Mouse (Mus musculus) kidney, embryonic 14.5 days (tissue): ENCODE results near the gene Apaf1. TPM values are rescaled to one million over a fixed set of nuclear protein-coding genes. Genes with fewer than 3 reads are reported as not detected.

ENCODE experiments used
- ATAC-seq: fragments of 200-750 bp; cut with Nextera tagmentation; 2 replicates; pipeline ENCODE4 v1.8.0; 2017; ENCODE audit warnings: moderate number of reproducible peaks, mild to moderate bottlenecking, moderate TSS enrichment, moderate library complexity; ENCODE audit not compliant: low FRiP score, low TSS enrichment
- H3K27ac ChIP-seq: fragments of 300-500 bp; sonication (generic); 2 replicates; pipeline ENCODE4 v1.5.1; 2014; ENCODE audit warnings: low read depth, mild to moderate bottlenecking, low read length, moderate library complexity, mixed read lengths
- H3K27me3 ChIP-seq: fragments of 300-500 bp; sonication (generic); 2 replicates; pipeline ENCODE4 v1.6.1; 2014; ENCODE audit warnings: mild to moderate bottlenecking, low read length; ENCODE audit not compliant: control insufficient read depth, insufficient read depth
- H3K36me3 ChIP-seq: fragments of 300-500 bp; sonication (generic); 2 replicates; pipeline ENCODE4 v1.6.1; 2014; ENCODE audit warnings: low read length, mixed read lengths; ENCODE audit not compliant: control insufficient read depth, insufficient read depth
- H3K4me1 ChIP-seq: fragments of 300-500 bp; sonication (generic); 2 replicates; pipeline ENCODE4 v1.6.1; 2014; ENCODE audit warnings: low read length, mixed read lengths; ENCODE audit not compliant: control insufficient read depth, insufficient read depth
- H3K4me2 ChIP-seq: fragments of 300-500 bp; sonication (generic); replicated peaks from 2 replicates; pipeline ENCODE4 v1.6.1; 2014; ENCODE audit warnings: low read depth, mild to moderate bottlenecking, low read length
- H3K4me3 ChIP-seq: fragments of 300-500 bp; sonication (generic); 2 replicates; pipeline ENCODE4 v1.5.1; 2014; ENCODE audit warnings: mild to moderate bottlenecking, low read length
- H3K9ac ChIP-seq: fragments of 300-500 bp; sonication (generic); 2 replicates; pipeline ENCODE4 v1.6.1; 2014; ENCODE audit warnings: low read depth, mild to moderate bottlenecking, low read length, moderate library complexity
- H3K9me3 ChIP-seq: fragments of 300-500 bp; sonication (generic); 2 replicates; pipeline ENCODE4 v1.6.1; 2016; ENCODE audit warnings: low read length; ENCODE audit not compliant: control insufficient read depth
- WGBS: fragments of 180-500 bp; shearing (Covaris S2); extraction: QIAGEN DNeasy Blood & Tissue Kit; methylation state at CpG from one replicate; pipeline ENCODE4 v1.1.7; 2014; 5-methylcytosine and 5-hydroxymethylcytosine counted together
- polyA plus RNA-seq: library from polyadenylated mRNA; unstranded; fragments of >200 nt; fragmentation: Nextera tagmentation; extraction: Ambion mirVana; gene quantifications from 2 replicates; pipeline ENCODE4 v1.2.1, GENCODE M21; 2014

The Apaf1 gene
- polyA plus RNA-seq, 1 experiment from 2014 or later, result 26.2 TPM

GRCm38 (mm10) chr10:90974491-90974890 is 108.1 kb downstream of the Apaf1 start:
- Histone ChIP-seq H3K27ac (no peak overlapping the region), H3K9me3 (no peaks in the 10 kb centered on the region), H3K4me2 (no peak overlapping the region), H3K4me3 (no peak overlapping the region), H3K36me3 (no peaks in the 10 kb centered on the region), H3K4me1 (peaks cover 6% of the 10 kb centered on the region; the same call in 1 of the 2 replicates), H3K9ac (no peak overlapping the region), H3K27me3 (peaks cover 8% of the 10 kb centered on the region)
- 75% methylated on average over 6 of the region's 6 CpGs for WGBS
- ATAC-seq, result no peak

- WGBS, result 65% methylated on average over 2 of the region's 2 CpGs
- Histone ChIP-seq H3K9me3 (no peaks in the 10 kb centered on the region), H3K27me3 (peaks cover 12% of the 10 kb centered on the region), H3K4me3 (no peak overlapping the region), H3K27ac (no peak overlapping the region), H3K9ac (no peak overlapping the region), H3K4me2 (no peak overlapping the region), H3K4me1 (peaks cover 9% of the 10 kb centered on the region; the same call in 1 of the 2 replicates), H3K36me3 (no peaks in the 10 kb centered on the region)
- no peak for ATAC-seq
Measured at GRCm38 (mm10) chr10:90974084-90974483, 108.5 kb downstream of the Apaf1 start.

- 36% methylated on average over 4 of the region's 4 CpGs for WGBS
- peaks cover 34% of the 10 kb centered on the region for H3K27me3 ChIP-seq
- ATAC-seq, result no peak
- H3K4me1 ChIP-seq, result peaks cover 9% of the 10 kb centered on the region; the same call in 1 of the 2 replicates
- no peak overlapping the region for H3K4me3 ChIP-seq
- H3K9me3 ChIP-seq, result no peaks in the 10 kb centered on the region
- no peak overlapping the region for H3K4me2 ChIP-seq
- no peak overlapping the region for H3K27ac ChIP-seq
- no peaks in the 10 kb centered on the region for H3K36me3 ChIP-seq
- no peak overlapping the region for H3K9ac ChIP-seq
Measured at GRCm38 (mm10) chr10:90970560-90970959, 112.0 kb downstream of the Apaf1 start.

GRCm38 (mm10) chr10:90969355-90970174 is 113.0 kb downstream of the Apaf1 start:
- Histone ChIP-seq H3K27ac (no peak overlapping the region), H3K9ac (peak overlapping the region; percentile 55), H3K4me1 (peaks cover 9% of the 10 kb centered on the region; the same call in 1 of the 2 replicates), H3K27me3 (peaks cover 34% of the 10 kb centered on the region), H3K4me2 (peak overlapping the region; percentile 93), H3K4me3 (peak overlapping the region; percentile 47), H3K9me3 (no peaks in the 10 kb centered on the region), H3K36me3 (no peaks in the 10 kb centered on the region)
- WGBS, result 2% methylated on average over 72 of the region's 72 CpGs
- ATAC-seq, result peak; percentile 78

- Histone ChIP-seq H3K27ac (no peak overlapping the region), H3K4me2 (no peak overlapping the region), H3K9ac (no peak overlapping the region), H3K4me1 (peaks cover 9% of the 10 kb centered on the region; the same call in 1 of the 2 replicates), H3K27me3 (peaks cover 34% of the 10 kb centered on the region), H3K4me3 (no peak overlapping the region), H3K9me3 (no peaks in the 10 kb centered on the region), H3K36me3 (no peaks in the 10 kb centered on the region)
- 90% methylated on average over 10 of the region's 10 CpGs for WGBS
- no peak for ATAC-seq
Measured at GRCm38 (mm10) chr10:90968247-90968646, 114.3 kb downstream of the Apaf1 start.

GRCm38 (mm10) chr10:90966821-90967220 is 115.7 kb downstream of the Apaf1 start:
- Histone ChIP-seq H3K36me3 (no peaks in the 10 kb centered on the region), H3K4me1 (peaks cover 9% of the 10 kb centered on the region; the same call in 1 of the 2 replicates), H3K9ac (no peak overlapping the region), H3K4me2 (no peak overlapping the region), H3K9me3 (no peaks in the 10 kb centered on the region), H3K27me3 (peaks cover 34% of the 10 kb centered on the region), H3K4me3 (no peak overlapping the region), H3K27ac (no peak overlapping the region)
- 8% methylated on average over 9 of the region's 9 CpGs for WGBS
- ATAC-seq, result no peak

- ATAC-seq, result no peak
- H3K9ac ChIP-seq, result no peak overlapping the region
- no peak overlapping the region for H3K27ac ChIP-seq
- no peak overlapping the region for H3K4me2 ChIP-seq
- H3K36me3 ChIP-seq, result no peaks in the 10 kb centered on the region
- H3K27me3 ChIP-seq, result peaks cover 34% of the 10 kb centered on the region
- H3K9me3 ChIP-seq, result no peaks in the 10 kb centered on the region
- peaks cover 9% of the 10 kb centered on the region; the same call in 1 of the 2 replicates for H3K4me1 ChIP-seq
- no peak overlapping the region for H3K4me3 ChIP-seq
- 65% methylated on average over 14 of the region's 14 CpGs for WGBS
Measured at GRCm38 (mm10) chr10:90965671-90966315, 116.8 kb downstream of the Apaf1 start.

GRCm38 (mm10) chr10:90964511-90964910 is 118.1 kb downstream of the Apaf1 start:
- no peaks in the 10 kb centered on the region for H3K9me3 ChIP-seq
- no peak overlapping the region for H3K4me3 ChIP-seq
- 0 out of 2 replicates have a peak, but pooled peaks cover 3% of the 10 kb centered on the region for H3K4me1 ChIP-seq
- 29% methylated on average over 9 of the region's 9 CpGs for WGBS
- no peak overlapping the region for H3K27ac ChIP-seq
- peaks cover 26% of the 10 kb centered on the region for H3K27me3 ChIP-seq
- no peaks in the 10 kb centered on the region for H3K36me3 ChIP-seq
- ATAC-seq, result peak; percentile 46; the same call in 1 of the 2 replicates
- H3K4me2 ChIP-seq, result no peak overlapping the region
- no peak overlapping the region for H3K9ac ChIP-seq

- Histone ChIP-seq H3K4me1 (no peaks in the 10 kb centered on the region), H3K4me2 (no peak overlapping the region), H3K36me3 (no peaks in the 10 kb centered on the region), H3K9me3 (no peaks in the 10 kb centered on the region), H3K9ac (no peak overlapping the region), H3K4me3 (no peak overlapping the region), H3K27ac (no peak overlapping the region), H3K27me3 (no peaks in the 10 kb centered on the region)
- no peak for ATAC-seq
- 74% methylated on average over 7 of the region's 7 CpGs for WGBS
Measured at GRCm38 (mm10) chr10:90960374-90960773, 122.2 kb downstream of the Apaf1 start.
